Mouse (Mus musculus): ENCODE measurements around the gene Gdpd3.

The Gdpd3 gene

DNA sequence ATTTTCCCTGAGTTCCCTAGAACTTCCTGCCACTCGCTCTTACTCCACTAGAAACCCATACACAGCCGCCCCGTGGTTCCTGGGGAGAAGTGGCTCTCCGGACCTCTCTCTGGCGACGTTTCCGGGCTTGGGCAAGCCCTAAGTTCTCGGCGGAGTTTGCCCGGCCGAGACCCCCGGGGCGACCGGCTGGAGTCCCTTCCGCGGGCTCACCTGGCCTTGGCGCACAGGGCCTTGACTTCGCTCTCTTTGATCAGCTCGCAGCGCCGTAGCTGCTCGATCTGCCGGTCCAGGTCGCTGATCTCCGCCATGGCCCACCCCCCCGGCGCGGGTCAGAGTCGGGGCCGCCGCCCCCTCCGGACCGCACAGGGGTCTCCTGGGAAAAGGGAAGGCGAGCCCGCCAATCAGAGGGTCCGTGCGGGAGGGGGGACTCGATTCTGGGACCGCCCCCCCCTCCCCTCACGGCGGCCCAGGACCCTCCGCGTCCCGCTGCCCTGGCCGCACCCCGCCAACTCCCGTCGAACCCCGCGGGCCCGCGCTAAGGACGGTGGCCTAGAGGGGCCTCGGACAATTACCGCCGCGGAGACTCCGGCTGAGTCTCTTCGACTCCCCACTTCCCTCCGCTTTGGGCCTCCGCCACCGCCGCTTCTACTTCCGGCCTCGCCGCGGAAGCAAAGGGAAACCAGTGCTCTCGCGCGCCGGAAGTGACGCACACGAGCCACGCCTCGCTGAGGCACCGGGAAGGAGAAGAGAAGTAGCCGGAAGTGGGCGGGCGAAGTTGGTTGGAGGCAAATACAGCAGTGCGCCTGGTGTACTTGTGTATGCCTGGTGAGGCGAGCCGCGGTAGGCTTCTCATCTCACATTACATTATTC lies 26.0 kb downstream of the Gdpd3 start, which contains the start of gene Ppp4c:
TSS of gene Ppp4c (minus strand) at position 646 of the 870 bp plus-strand sequence.
- peak; percentile 100 for DNase-seq

GRCm38 (mm10) chr7:126792721-126793443 lies 26.7 kb downstream of the Gdpd3 start:
- DNase-seq: no peak

DNA sequence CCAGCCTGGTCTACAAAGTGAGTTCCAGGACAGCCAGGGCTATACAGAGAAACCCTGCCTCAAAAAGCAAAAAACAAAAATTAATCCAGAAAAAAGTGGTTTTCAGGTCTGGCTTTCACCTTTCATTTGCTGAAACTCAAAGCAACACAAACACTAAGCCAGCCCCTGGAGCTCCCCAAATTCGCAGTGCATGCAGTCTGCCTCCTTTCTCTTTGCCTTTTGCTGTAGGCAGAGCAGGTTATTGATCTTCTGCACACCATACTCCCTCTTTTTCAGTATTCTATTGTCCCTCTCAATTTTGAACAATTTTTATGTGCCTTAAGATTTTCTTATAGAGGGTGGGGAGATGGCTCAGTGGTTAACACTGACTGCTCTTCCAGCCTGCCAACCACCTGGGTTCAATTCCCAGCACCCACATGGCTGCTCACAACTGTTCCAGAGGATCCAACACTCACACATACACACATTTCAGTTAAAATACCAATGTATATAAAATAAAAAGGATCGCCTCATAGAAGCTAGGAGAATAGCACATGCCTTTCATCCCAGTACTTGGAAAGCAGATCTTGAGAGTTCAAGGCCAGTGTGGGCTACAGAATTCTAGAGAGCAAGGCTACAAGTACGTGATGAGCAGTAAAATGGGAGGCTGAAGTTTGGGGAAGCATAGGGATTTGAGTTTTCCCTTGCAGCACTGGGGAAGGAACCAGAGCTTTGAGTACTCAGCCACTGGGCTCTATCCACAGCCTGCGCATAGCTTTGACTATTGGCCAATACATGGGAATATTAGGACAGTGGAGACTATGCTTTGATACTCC lies 27.5 kb downstream of the Gdpd3 start:
- DNase-seq: no peak

- DNase-seq: no peak
Measured at GRCm38 (mm10) chr7:126794271-126794605, 28.1 kb downstream of the Gdpd3 start.

GRCm38 (mm10) chr7:126795387-126796317 lies 29.5 kb downstream of the Gdpd3 start:
- peak; percentile 93 for DNase-seq

DNA sequence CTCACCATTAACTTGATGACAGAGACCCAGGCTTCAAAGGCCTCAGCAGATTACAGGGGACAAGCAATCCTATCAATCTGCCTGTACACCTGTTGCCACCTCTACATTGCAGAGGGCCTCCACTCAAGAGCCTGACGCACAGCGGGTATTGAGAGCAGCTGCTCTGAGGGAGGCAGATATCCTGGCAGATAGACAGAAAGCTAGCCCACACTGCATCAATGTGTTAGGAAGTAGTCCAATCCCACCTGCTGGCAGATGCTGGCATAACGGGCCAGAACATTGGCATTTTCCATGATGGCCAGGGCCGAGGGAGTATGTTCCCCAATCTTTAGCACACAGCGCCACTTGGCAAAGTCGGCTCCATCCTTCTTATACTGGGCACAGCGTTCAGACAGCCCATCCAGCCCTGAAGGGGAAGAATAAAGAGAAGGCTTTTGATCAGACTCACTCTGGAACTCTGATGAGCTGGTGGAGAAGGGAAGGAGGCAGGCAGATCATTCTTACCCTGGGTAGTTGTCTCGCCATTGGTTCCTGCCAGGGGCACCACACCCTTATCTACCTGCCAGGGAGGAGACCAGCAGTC lies 30.3 kb downstream of the Gdpd3 start:
- peak; percentile 93 for DNase-seq

GRCm38 (mm10) chr7:126797411-126798126 lies 31.4 kb downstream of the Gdpd3 start, which contains the start of gene Fam57b:
Fam57b (plus strand) TSS chr7:126797668.
- peak; percentile 98 for DNase-seq

DNA sequence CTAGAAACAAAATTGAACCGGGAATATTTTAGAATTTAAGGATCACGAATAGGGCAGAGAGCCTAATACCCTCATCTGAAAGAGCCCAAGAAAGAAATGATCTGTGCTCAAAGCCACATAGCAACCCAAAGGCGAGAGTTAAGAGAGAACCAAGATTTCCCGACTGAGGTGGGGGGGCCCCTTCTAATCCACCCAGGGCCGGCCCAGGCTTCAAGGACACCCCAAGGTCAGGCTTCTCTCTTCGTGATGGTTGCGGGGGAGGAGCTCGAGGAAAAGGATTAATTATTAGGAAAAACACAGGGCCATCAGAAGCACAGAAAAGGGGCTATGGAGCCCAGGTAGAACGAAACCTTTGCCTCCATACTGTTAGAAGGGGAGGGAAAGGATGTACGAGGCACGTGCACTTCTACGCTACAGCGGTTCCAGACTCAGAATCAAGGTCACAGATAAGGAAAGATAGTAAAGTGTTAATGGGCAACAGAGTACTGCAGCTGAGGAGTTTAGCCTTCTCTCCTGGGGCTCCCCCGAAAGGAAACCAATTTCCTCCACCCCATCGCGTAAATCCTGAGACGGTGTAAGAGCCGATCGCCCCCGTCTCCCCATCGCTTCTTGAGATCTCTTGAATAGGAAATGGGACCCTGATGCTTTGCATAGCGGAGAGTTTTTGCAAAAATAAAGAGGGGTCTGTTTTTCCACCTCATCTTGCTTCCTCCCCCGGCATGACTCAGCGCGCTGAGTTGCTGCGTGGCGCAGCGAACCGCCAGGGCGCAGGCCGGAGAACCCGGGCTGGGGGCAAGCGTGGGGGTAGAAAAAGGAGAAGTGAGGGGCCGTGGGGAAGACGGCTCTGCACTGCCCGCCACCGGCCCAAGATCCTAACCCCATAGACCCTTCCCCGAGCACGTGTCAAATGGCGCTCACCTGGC lies 32.3 kb downstream of the Gdpd3 start:
- DNase-seq: peak; percentile 95

- peak; percentile 100 for DNase-seq
Measured at GRCm38 (mm10) chr7:126799050-126799467, 32.9 kb downstream of the Gdpd3 start.

DNA sequence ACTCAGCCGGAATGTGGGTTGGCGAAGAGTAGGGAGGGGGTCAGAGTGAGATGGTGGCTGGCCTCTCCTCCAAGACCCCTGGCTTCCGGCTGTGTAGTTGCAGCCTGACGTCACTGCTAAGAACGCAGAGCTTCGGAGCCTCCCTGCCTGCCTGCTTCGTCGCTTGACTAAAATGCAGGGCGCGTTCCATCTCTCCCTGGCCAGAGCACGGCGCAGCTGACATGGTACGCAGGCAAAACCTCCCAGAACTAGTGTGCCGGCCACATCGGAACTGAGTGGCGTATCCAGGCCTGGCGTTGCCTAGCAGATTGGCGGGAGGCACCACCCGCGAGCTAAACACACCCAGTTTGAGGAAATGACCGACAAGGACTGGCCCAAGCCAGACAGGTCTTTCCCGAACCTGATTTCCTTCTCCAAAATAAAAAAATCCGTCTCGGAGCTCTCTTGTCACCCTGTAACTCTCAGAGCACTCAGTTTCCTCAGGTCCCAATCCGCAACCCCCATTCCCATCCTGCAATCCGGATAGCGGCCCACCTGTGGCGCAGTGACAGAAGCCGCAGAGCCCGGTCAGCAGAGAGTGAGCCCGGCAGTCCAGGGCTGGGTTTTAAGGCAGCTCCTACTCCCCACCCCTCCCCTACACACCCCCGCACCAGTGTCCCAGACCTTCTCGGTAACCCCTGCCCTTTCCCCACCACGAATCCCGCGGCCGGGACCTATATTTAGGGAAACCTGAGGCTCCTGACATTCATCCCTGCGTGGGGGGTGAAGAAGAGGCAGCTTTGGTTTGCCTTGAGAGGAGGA lies 33.5 kb downstream of the Gdpd3 start:
- peak; percentile 98 for DNase-seq

DNA sequence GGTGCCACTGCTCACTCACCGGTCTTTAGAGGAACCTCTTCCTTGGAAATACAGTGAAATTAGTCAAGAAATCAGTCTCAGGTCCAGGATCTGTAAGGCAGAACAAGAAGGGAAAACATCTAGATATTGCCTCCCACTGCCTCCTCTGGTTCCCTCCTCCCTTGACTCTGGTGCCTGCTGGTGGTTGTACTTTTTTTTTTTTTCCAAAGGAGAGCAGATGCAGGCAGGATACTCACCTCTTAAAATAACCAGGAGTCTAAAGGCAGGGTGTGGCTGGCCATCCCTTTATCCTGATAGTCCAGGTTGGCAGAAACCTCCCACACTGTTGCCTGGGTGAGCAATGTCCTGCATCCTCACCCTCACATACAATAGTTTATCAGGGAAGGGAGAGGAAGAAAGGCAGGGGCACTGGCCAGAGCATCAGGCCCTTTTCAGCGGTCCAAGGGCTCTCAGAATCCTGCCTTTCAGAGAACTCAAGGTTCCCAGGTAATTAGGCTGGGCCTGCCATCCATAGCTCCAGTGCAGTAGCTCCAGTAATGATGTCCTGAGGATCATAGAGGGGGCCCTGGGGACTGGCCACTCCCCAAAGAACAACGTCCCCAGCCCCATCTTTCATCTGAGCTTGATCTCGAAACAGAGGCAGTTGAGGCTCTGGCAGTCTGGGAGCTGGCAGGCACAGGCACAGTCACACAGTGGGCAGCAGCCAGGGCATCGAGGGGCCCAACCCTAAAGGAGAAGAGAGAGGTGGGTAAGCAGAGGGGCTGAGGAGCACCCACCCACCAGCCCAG lies 34.3 kb downstream of the Gdpd3 start:
- peak; percentile 95 for DNase-seq

DNA sequence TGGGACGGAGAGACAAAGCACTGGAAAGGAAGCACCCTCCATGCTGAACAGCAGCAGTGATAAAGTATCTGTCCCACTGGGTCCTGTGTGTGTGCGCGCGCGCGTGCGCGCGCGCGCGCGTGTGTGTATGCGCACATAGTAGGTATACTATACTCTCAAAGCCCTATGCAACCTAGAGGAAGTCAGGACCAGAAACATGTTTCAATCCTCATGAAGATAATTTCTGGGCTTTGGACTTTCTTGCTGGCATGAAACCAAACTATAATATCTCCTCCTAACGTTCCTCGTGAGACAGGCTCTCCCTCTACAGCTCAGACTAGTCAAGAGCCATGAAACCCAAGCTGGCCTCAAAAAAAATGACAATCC lies 34.9 kb downstream of the Gdpd3 start:
- no peak for DNase-seq

DNA sequence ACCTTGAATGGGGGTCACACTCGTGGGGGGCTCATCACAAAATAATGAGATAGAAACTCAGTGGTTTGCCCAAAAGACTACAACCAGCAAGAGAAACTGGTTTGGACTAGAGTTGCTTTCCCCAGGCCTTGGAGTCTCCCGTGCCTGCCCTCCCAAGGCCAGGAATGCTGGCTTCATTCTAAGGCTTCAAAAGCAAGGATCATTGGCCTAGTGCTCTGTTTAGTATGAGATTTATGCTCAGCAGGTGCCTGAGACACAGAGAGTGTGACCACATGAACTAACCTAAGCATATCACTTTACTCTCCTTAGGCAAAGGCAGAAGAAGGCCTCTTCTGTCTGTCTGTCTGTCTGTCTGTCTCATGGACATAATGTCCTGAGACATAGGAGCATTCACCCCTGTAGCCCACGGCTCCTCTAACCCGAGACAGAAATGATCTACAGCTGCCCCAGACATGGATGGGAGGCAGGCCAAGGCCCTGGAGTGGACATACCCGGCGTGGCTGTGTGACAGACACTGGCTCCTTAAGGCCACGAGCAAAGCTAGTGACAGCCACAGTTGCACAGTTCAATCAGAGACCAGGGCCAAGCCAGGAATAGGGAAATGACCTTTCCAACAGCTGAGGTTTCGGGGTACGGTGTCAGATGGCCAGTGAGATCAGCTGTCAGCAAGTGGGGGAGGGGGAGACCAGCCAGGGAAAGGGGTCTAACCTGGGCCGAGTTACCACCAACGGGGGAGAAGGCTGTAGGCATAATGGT lies 36.2 kb downstream of the Gdpd3 start:
- DNase-seq: no peak

DNA sequence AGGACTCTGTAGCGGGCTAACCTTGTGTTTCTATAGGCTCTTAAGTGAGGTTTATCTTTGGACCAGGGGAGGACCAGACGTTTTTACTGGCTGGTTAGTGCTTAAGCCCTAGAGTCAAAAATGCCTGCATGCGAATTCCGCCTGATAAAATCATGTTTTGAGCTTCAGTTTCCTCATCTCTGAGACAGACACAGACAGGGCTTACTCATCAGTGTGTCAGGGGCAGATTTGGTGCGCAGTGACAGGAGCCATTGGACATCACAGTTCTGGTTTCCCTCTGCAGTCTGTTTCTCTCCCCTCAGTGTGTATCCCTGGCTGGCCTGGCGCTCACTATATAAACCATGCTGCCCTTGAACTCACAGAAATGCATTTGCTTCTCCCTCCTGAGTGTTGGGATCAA lies 37.0 kb downstream of the Gdpd3 start:
- no peak for DNase-seq

- no peak for DNase-seq
Measured at GRCm38 (mm10) chr7:126803751-126804150, 37.6 kb downstream of the Gdpd3 start.

DNA sequence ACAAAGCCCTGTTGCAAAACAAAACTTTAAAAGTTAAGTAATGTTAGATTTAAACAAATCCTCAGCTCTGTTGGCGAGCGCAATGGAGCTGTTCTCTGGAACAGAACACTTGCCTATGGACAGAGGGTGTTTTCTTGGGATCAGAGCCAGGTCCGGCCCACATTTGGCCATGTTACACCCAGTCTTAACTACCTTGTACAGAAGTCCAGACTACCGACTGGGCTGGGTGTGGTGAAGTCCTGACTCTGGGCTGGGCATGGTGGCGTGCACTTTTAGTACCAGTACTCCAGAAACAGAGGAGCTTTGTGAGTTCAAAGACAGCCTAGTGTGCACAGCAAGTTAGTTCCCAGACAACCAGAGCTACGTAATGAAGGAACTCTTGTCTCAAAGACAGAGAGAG lies 40.8 kb downstream of the Gdpd3 start:
- DNase-seq: no peak

- no peak for DNase-seq
Measured at GRCm38 (mm10) chr7:126807405-126807804, 41.3 kb downstream of the Gdpd3 start.

Data from heart, adult 11 months (tissue).